Mouse (Mus musculus): ENCODE measurements around the gene Rpp21.
A peak's percentile ranks its signal among the peaks of the same experiment; 100 is the strongest.
"Not testable (repeated sequence)": the region's sequence is repeated elsewhere in the genome, so short reads cannot be mapped to it uniquely, and the experiment has no call there.

Rpp21 gene

DNA sequence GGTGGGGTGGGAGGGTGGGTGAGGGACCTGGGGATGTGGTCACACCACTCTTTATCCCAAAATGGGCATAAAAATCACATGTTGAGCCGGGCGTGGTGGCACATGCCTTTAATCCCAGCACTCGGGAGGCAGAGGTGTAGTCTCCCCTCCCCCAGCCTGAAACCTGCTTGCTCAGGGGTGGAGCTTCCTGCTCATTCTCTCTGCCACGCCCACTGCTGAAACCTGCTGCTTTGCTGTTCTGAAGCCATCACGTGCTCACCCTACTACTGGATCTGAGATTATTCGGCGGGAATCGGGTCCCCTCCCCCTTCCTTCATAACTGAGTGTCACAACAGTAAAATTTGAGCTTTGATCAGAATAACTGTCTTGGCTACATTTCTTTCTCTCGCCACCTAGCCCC lies 22.6 kb downstream of the Rpp21 start:
- not testable (repeated sequence) for DNase-seq (ENCODE audit: low spot score)

DNA sequence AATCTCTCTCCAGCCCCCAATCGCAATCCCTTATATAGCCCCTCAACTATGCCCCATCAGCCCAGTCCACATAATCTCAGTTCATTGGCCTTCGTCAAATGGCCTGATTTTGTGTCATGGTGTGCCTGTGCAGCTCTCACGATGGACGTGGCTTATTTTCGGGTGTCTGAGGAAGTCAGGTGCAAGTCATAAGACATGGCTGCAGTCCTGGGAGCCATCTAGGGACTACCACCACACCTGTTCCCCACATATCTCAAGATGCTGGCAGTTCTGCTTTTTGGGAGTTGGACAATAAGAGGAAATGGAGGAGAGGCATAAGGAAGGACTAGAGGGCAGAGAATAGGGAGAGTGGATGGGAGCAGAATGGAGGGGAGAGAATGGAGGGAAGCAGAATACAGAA lies 24.3 kb downstream of the Rpp21 start:
- DNase-seq (ENCODE audit: low spot score) = no peak

DNA sequence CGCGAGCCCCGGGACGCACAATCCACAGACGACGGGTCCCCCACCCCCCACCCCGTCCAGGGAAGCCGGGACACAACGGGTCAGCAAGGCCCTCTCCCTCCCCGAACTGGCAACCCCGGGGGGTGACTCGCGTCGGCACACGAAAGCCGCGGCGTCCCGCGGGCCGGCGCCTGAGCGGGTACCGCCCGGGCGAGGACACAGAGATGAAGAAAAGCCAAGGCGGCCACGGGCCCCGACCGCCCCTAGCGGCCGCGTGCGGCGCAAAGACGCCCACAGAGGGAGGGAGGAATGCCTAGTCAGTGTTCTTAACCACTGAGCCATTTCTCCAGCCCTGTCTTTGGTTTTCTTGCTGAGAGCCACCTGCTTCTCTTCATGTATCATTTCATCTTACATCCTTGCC lies 26.6 kb downstream of the Rpp21 start:
- DNase-seq (ENCODE audit: low spot score) = peak; percentile 75

DNA sequence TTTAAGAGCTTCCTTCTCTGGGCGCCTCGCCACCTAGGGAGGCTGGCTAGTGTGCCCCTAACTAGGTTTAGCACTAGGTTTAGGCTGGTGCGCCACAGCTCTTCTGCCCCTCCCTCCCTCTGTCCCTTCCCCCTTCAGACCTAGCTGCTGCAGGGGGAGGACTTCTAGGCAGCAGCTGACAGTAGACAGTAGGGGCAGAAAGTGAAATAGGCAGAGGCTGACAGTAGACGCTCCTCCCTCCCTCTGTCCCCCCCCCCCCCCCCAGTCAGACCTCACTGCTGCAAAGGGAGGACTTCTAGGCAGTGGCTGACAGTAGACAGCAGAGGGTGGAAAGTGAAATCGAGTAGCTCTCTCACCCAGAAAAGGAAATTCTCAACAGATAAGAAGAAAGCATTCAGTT lies 28.8 kb downstream of the Rpp21 start:
- no peak for DNase-seq (ENCODE audit: low spot score)

DNA sequence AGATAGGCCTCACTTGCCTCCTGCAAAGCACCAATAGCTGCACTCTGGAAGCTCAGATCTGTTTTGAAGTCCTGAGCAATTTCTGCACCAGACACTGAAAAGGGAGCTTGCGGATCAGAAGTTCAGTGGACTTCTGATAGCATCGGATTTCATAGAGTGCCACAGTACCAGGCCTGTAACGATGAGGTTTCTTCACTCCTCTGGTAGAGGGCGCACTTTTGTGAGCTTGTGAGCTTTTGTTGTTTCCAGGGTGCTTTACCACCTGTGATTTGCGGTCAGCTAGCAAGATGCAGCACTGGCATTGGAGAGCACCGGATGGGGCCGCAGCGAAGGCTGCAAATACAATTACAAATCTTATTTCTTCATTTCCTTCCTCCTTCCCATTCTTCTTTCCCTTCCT lies 30.9 kb downstream of the Rpp21 start:
- DNase-seq (ENCODE audit: low spot score) = no peak

DNA sequence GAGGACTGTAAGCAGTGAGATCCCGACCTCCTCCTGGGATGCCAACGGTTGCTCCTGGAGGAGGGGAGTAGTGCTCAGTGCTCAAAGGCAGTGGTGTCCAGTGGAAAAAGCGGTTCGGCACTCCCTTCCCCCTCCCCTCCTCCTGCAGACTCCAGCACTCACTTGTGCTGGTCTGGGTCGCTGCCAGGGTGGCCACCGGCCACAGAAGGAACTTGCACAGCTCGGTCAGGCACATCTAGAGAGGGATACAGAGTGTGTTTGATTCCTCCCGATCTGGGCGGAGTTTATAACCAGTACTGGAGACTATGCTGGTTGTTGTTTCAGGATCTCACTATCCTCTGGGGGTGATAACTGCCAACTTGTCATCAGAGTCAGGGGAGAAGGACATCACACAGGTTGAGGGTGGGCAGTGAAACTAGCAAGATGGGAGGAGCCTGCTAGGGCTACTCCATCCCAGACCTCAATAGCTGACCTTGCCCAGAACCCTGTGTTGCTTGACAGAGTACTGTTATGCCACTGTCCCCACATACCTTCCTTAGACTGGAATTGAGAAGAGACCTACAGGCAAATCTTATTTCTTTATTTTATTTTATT lies 32.5 kb downstream of the Rpp21 start:
- no peak for DNase-seq (ENCODE audit: low spot score)

DNA sequence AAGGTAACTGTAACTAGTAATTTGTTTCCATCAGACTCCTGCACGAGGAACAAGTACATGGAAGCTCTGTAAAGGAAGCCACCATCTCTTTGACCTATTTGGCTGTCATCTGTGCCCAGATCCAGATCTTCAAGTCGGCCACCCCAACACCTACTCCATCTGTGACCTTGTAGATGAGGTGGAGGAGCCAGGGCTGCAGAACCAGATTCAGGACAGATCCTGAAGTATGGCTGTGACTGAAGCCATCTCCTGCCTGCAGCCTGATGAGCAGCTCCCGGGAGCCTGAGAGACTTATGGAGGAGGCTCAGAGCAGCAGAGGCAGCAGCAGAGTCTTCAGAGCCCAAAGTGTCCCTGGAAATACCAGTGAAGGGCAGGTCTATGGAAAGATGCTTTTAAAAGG lies 33.4 kb downstream of the Rpp21 start:
- DNase-seq (ENCODE audit: low spot score) = no peak

DNA sequence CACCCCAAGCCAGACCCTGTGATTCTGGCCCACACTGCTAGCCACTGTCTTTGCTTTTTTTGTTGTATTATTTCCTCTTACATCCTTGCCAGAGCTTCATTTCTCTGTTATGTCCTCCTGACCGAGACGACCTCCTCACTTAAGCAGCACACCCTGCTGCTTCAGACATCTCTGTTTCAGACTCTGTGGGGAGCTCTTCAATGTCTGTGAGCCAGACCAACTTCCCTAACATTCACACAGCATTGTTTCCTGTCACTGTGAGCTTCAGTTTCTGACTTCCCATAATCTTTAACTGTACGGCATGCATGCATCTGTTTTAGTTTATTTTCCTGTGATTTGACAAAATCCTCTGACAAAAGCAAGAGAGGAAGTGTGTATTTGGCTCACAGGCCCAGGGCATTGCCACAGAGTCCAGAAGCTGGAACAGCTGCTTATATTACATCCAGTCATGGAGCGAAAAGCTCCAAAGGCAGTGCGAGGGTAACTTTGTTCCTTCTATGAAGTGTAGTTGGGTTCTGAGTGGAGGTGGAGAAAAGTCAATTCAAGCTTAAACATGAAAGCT lies 39.2 kb downstream of the Rpp21 start:
- DNase-seq (ENCODE audit: low spot score) = no peak

DNA sequence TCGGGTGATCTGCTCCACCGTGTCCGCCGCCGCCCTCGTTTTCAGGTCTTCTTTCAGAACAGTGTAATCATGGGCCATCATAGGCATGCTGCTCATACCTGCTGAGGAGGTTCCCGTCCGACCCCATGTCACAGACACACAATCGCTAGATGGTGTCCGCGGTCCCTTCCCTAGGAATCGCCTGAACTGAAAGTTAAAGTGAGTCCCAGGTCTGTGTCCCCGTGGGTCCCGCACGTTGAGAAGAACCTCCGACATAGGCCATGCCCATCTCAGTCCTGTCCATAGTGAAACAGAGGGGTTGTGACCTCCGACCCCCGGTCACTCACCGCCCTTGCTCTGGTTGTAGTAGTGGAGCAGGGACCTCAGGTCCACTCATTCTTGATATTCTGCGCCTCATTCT lies 42.3 kb downstream of the Rpp21 start:
- no peak for DNase-seq (ENCODE audit: low spot score)

DNA sequence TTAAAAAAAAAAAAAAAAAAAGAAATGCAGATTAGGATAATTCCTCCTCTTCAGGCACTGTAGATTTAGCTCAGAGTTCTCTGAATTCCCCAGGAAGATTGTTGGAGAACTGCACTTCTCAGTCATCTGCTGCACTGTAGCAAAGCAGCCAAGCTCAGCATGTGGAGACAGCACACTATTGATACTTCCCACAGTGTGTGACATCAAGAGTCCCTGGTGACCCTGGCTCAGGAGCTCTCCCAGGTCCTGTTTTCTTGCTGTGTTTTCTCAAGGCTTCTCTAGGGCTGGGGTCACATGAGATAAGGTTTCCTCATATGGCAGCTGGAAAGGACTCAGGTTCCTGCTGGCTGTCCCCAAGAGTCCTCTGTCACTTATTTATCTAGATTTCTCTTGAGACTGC lies 51.0 kb downstream of the Rpp21 start:
- DNase-seq (ENCODE audit: low spot score) = no peak

DNA sequence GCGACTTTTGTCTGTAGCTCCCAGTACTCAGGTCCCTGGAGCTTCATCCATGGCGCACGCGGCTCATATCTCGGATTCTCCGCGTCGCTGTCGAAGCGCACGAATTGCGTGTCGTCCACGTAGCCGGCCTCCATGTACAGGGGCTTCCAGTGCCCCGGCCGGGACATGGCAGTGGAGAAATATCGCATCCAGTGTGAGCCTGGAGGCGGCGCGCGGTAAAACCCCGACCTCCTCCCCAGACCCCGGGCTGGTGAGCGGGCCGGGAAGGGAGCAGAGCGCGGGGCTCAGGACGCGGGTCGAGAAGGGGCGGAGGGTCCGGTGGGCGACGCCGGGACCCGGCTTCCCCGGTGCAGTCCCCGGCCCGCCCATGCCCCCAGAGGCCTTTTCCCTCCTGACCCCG lies 52.0 kb downstream of the Rpp21 start:
- DNase-seq (ENCODE audit: low spot score) = peak; percentile 35
